In the genomic region with DNA sequence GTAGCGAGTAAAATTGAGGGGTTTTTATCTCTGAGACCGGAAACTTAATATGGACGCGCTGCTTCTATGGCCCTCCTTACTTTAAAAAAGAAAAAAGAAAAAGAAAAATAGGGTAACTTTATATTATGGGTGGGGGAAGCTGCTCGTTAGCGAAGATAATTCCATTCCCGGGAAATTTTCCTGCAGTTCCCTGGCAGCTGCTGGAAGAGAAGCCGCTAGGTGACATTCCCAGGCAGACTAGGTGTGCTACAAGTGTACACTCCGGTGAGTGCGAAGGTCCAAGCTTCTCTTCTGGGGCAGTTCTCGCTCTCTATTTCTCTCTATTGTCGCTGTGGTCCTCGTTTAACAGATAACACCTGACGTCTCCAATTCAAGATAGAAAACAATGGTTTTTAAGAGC, we compare ENCODE assay signal across 11 mouse cellular contexts. TPM values are rescaled to one million over a fixed set of nuclear protein-coding genes. Genes with fewer than 3 reads are reported as not detected.
A peak's percentile ranks its signal among the peaks of the same experiment; 100 is the strongest.
DNase-seq lines count a peak whose midpoint lies in the region; ATAC-seq and TF ChIP-seq lines count a peak whose summit lies in the region.
"Had no signal": no experiment of that assay in that cellular context is flagged by ENCODE, and none has a peak within 500 bp of the region (broad histone marks: within the 10 kb centered on the region; RNA-seq: fewer than 3 reads in every experiment).

No protein-coding gene starts in this region.

- 0 out of 2 replicates have a peak, but pooled peaks cover 5% of the 10 kb centered on the region for H3K27me3 ChIP-seq in heart, embryonic 12.5 days (replicated peaks)
- peaks cover 63% of the 10 kb centered on the region for H3K27me3 ChIP-seq in E14TG2a.4 (ENCODE audit: insufficient read depth, low read length)
- H3K27me3 ChIP-seq in hindbrain, embryonic 12.5 days, result peaks cover 38% of the 10 kb centered on the region
- peaks cover 28% of the 10 kb centered on the region for H3K27me3 ChIP-seq in midbrain, embryonic 11.5 days (ENCODE audit: control insufficient read depth, insufficient read depth, low read length)

- peak overlapping the region; percentile 66 for H3K4me3 ChIP-seq in heart, embryonic 12.5 days
- peak overlapping the region; percentile 80 for H3K4me3 ChIP-seq in E14TG2a.4 (replicated peaks; ENCODE audit: low read length)
- H3K4me3 ChIP-seq in hindbrain, embryonic 12.5 days, result peak overlapping the region; percentile 52
- peak overlapping the region; percentile 48 for H3K4me3 ChIP-seq in midbrain, embryonic 11.5 days (ENCODE audit: low read depth, low read length)

- no peaks in the 10 kb centered on the region for H3K9me3 ChIP-seq in heart, embryonic 12.5 days (replicated peaks)
- H3K9me3 ChIP-seq in E14TG2a.4 (ENCODE audit: low read length), result no peaks in the 10 kb centered on the region
- H3K9me3 ChIP-seq in hindbrain, embryonic 12.5 days (replicated peaks), result no peaks in the 10 kb centered on the region
- no peaks in the 10 kb centered on the region for H3K9me3 ChIP-seq in midbrain, embryonic 11.5 days (ENCODE audit: control insufficient read depth, low read length)

- no peak for DNase-seq in heart, postnatal 4 days
- DNase-seq in midbrain, embryonic 11.5 days (ENCODE audit: low spot score, missing footprints), result peak; percentile 88
- no peak for DNase-seq in spleen, postnatal 14 days (ENCODE audit: low spot score in 2 of 2)
- no peak for DNase-seq in layer of hippocampus, adult 18-20 months (ENCODE audit: low spot score in 2 of 2)
- DNase-seq in left cerebral cortex, adult 9 months (ENCODE audit: low spot score in 2 of 2), result no peak
- DNase-seq: lung, postnatal 36 days; thymus, adult 18-20 months had no signal

- 5% methylated on average over 14 of the region's 14 CpGs for WGBS in heart, embryonic 12.5 days
- WGBS in hindbrain, embryonic 12.5 days, result 6% methylated on average over 14 of the region's 14 CpGs
- 4% methylated on average over 14 of the region's 14 CpGs for WGBS in midbrain, embryonic 11.5 days

- H3K4me2 ChIP-seq in heart, embryonic 12.5 days, result peak overlapping the region; percentile 96
- peak overlapping the region; percentile 79 for H3K4me2 ChIP-seq in hindbrain, embryonic 12.5 days (replicated peaks)
- H3K4me2 ChIP-seq in midbrain, embryonic 11.5 days, result peak overlapping the region; percentile 91

- no peak for ATAC-seq in heart, embryonic 12.5 days (ENCODE audit: insufficient number of reproducible peaks, low FRiP score)
- ATAC-seq in hindbrain, embryonic 12.5 days (ENCODE audit: low FRiP score), result no peak
- no peak for ATAC-seq in midbrain, embryonic 11.5 days (ENCODE audit: low FRiP score)
- ATAC-seq: CD4-positive, CD25-positive, alpha-beta regulatory T cell, adult 4 months had no signal

- no peak overlapping the region for H3K27ac ChIP-seq in heart, embryonic 12.5 days (ENCODE audit: poor library complexity, severe bottlenecking)
- H3K27ac ChIP-seq in hindbrain, embryonic 12.5 days, result no peak overlapping the region
- H3K27ac ChIP-seq in midbrain, embryonic 11.5 days (ENCODE audit: low read depth, low read length), result no peak overlapping the region

- H3K9ac ChIP-seq in heart, embryonic 12.5 days, result peak overlapping the region; percentile 73
- H3K9ac ChIP-seq in hindbrain, embryonic 12.5 days, result no peak overlapping the region
- no peak overlapping the region for H3K9ac ChIP-seq in midbrain, embryonic 11.5 days (ENCODE audit: low read length)

- no peak for TF ChIP-seq CTCF in E14TG2a.4 (conservative IDR thresholded peaks at IDR 0.05; ENCODE audit: low read length)

- H3K36me3 ChIP-seq in heart, embryonic 12.5 days, result no peaks in the 10 kb centered on the region
- H3K36me3 ChIP-seq in E14TG2a.4 (ENCODE audit: insufficient read depth, low read length), result no peaks in the 10 kb centered on the region
- H3K36me3 ChIP-seq in hindbrain, embryonic 12.5 days, result no peaks in the 10 kb centered on the region
- H3K36me3 ChIP-seq in midbrain, embryonic 11.5 days (ENCODE audit: control insufficient read depth, insufficient read depth, low read length), result no peaks in the 10 kb centered on the region

- 0 out of 2 replicates have a peak, but pooled peaks cover 3% of the 10 kb centered on the region for H3K4me1 ChIP-seq in heart, embryonic 12.5 days (replicated peaks)
- peaks cover 20% of the 10 kb centered on the region for H3K4me1 ChIP-seq in E14TG2a.4 (replicated peaks; ENCODE audit: low read depth, low read length)
- H3K4me1 ChIP-seq in hindbrain, embryonic 12.5 days, result peaks cover 16% of the 10 kb centered on the region
- H3K4me1 ChIP-seq in midbrain, embryonic 11.5 days (ENCODE audit: control insufficient read depth, insufficient read depth, low read length), result peaks cover 5% of the 10 kb centered on the region

RNA-seq across cellular contexts. Expression of a gene that starts 1.0 kb away (rescaled TPM):
- 4.4 and 5.6 TPM in 2 replicates for polyA plus RNA-seq in heart, embryonic 12.5 days (2016; fragmentation: Nextera tagmentation; extraction: Ambion mirVana)
- 1 to 10 TPM; 7.6 to 7.7 TPM for total RNA-seq in heart, postnatal 4 days (2021)
- polyA plus RNA-seq in hindbrain, embryonic 12.5 days (2016; fragmentation: Nextera tagmentation; extraction: Ambion mirVana), result 10.6 and 12.0 TPM in 2 replicates
- polyA plus RNA-seq in midbrain, embryonic 11.5 days (2014; fragmentation: Nextera tagmentation; extraction: Ambion mirVana), result 2.5 and 3.0 TPM in 2 replicates
- total RNA-seq in layer of hippocampus, adult 18-20 months (2021), result 10 to 100 TPM; 35.2 to 37.1 TPM
